Mouse (Mus musculus): ENCODE measurements at regions not wholly inside any gene's neighbourhood (a gene's known extent, or its start where the extent isn't known, plus 50 kb on each side); places are given as distances from the start of the nearest gene placed in this dataset.

- DNase-seq: no peak
These were observed 157.2 kb downstream of the Gm11146 start for GRCm38 (mm10) chr16:77444647-77445046.

DNA sequence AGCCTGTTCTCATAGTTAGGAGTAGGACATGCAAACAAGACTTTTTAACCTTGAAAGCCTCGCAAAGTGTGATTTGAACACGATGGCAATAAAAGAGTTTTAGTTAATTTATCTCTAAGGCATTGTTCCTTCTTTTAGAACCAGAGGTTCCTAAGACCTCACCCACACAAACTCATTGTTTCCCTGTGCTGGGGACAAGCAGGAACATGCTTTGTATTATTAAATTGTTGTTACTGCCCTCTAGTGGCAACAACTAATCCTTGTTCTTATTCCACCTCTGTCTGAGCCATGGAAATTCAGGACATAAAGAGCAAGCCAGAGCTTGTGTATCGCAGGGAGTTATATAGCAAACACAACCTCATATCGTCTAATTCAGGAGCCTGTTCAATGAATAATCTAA, 157.9 kb downstream of the Gm11146 start:
- no peak for DNase-seq

- DNase-seq: no peak
These were observed 158.6 kb downstream of the Gm11146 start for GRCm38 (mm10) chr16:77443318-77443717.

DNA sequence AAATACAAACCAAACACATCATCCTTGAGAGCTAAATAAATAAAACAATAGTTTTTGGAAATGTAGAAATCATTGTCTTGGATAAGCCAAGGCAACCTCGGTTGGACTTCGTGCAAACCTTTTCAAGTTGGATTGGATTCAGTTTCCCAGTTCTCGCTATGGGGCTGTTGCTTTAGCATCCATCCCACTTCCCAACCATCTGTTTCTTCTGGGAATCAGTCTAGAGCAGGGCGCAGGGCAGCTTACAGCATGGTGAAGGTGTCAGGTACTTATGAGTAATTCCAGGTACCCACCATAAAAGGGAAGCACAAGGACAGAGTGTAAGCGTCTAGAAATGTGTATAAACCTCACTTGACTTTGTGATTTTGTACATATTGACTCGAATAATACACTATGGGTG, 159.0 kb downstream of the Gm11146 start:
- DNase-seq: no peak

DNA sequence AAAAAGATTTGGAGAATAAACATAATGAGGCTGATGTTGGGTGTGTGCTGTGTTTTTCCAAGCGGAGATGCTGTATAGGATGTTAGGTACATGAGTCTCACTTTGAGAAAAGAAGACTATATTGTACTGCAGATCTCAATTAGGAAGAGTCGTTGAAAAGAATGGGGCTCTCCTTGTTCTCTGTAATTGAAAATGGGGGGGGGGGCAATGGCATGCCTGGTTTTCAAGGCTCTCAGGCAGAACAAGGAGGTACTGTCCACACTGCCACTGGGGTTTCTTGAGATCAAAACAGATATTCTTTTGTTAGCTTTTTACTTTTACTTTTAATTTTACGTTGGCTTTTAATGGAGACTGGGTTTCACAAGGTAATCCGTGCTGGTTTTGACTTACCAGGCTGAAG, 170.5 kb downstream of the Gm11146 start:
- DNase-seq: no peak

- no peak for DNase-seq
These were observed 179.2 kb downstream of the Gm11146 start for GRCm38 (mm10) chr16:77422385-77423363.

DNA sequence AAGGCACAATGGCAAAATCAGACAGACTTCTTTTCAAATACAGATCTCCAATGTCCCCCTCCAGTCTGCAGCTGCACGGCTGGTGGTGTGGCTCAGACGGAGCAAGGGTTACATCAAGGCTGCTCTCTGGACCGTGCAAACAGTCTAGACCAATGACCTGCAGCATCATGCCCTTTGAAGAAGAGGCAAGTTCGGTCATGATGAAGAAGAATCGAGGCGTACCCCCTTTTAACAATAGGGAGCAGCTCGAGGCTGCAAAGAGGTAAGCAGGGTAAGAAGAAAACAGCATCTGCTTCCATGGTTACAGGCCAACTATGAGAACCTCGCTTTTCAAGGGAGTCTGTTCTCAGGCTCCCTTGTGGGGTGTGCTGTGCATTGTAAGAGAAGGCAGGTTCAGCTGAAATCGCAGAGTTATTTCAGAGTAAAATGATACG, 180.3 kb downstream of the Gm11146 start:
- no peak for DNase-seq

GRCm38 (mm10) chr16:77421001-77421400, 180.9 kb downstream of the Gm11146 start:
- no peak for DNase-seq

- no peak for DNase-seq
These were observed 181.6 kb downstream of the Gm11146 start for GRCm38 (mm10) chr16:77420136-77420860.

DNA sequence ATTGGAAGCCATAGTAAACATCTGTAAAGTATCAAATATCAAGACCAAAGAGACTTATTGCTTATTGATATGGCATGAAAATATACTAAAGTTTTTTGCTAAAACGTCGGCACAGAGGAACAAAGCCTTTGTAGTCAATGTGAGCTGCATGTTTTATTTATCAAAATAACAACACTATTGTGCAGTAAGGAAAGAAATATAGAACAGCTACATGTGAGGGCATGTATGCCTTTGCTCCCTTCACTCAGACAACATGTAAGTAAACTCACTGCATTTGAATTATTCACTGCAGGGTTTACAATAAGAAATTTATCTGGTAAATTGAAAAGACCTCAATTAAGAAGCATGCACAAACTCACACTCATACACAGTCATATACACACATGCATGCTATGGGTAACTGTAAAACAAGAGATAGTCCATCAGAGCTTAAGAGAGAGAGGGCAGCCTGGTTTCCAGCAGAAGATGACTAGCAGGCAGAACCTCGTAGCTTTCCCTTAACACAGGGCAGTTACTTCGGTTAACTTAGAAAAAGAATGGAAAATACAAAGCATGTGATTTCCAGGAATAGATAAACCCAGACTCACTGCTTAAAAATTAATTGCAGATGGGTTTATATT, 182.7 kb downstream of the Gm11146 start:
- no peak for DNase-seq

- DNase-seq: no peak
These were observed 183.4 kb downstream of the Gm11146 start for GRCm38 (mm10) chr16:77418486-77418885.

- DNase-seq: no peak
These were observed 184.1 kb downstream of the Gm11146 start for GRCm38 (mm10) chr16:77417791-77418190.

DNA sequence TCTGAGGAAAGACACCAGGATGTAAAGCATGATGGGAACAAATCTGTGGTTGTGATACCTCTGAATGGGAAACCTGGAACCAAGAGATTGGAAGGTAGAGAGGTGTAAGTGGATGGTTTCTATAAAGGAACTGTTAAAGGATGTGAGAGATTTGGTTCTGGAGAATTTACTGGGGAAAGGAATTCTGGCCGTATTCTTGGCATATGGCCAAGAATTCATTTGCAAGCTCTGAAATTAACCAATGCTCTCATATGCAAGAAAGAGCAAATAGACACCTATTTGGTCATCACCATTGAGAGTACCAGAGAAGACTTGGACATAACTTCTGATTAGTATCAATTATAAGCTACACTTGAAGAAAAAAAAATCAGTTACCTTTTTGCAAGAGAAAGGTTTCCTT, 187.3 kb downstream of the Gm11146 start:
- no peak for DNase-seq

DNA sequence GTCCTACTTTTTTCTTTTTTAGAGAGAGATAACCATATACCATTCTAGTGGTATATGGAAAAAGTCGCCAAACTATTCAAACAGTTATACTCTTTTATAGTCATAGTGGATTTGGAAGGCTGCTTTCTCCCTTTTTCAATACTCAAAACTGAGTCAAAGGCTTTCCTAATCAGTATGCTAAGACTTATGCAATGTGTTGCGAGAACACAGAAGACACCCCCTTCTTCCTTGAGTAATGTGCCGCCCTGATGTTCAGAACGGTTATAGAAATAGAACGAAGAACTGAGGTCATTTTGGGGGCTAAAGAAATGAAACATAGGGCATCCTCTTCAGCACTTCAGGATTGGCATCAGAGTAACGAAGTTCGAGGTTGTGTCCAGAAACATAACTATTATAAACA, 192.7 kb downstream of the Gm11146 start:
- DNase-seq: no peak

- no peak for DNase-seq
These were observed 194.9 kb downstream of the Gm11146 start for GRCm38 (mm10) chr16:77406999-77407398.

DNA sequence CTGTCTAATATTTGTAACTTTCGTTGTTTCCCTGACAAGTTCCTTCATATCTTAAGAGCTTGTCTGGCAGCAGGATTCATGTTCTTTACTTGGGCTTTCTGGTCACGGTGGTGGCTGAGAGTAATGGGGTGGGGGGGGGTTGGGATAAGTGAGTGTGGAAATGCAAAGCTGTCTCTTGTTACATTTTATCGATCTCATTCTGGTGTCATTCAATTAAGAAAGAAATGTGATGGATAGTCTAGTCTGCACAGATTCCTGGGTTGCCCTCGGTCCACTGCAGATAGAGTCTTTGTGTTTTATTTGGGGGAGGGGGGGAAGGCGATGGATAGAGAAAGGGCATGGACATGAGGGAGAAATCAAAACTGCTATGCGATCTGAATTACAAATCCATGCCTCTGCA, 196.0 kb downstream of the Gm11146 start:
- DNase-seq: no peak

- no peak for DNase-seq
These were observed 196.6 kb downstream of the Gm11146 start for GRCm38 (mm10) chr16:77405181-77405818.

- DNase-seq: no peak
These were observed 199.1 kb downstream of the Gm11146 start for GRCm38 (mm10) chr16:77402711-77403280.

DNA sequence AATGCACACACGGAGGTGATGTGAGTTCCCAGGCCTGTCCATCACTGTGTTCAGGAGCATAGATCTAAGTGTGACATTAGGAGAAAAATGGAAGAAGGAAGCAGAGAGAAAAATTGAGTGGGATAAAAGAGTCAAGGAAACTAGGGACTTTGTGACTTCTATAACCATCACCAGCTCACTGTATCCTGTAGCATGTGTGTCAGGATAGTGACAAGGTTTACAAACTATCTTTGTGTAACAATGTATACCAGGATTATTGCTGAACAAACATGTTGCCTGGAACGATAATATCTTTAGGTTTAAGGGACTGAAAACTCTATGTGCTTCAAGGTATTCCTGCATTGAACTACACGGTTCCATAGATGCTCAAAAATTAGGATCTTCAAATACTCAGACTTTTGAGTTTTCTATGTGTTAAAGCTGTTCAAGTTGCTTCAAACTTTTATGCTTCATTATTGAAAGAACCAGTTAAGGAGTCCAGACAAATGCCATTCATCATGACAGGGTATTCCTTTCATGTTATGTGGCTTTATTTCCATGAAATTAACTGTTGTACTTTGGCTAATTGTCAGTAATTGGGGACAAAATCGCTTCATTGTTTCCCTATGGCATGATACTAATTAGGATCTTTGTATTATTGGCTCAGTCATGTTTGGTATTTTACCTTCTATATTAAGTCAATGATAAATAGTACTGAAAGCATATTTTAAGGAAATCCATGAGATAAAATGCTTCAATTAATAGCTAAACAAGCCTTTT, 200.5 kb downstream of the Gm11146 start:
- no peak for DNase-seq

- no peak for DNase-seq
These were observed 201.5 kb downstream of the Gm11146 start for GRCm38 (mm10) chr16:77400276-77400891.

DNA sequence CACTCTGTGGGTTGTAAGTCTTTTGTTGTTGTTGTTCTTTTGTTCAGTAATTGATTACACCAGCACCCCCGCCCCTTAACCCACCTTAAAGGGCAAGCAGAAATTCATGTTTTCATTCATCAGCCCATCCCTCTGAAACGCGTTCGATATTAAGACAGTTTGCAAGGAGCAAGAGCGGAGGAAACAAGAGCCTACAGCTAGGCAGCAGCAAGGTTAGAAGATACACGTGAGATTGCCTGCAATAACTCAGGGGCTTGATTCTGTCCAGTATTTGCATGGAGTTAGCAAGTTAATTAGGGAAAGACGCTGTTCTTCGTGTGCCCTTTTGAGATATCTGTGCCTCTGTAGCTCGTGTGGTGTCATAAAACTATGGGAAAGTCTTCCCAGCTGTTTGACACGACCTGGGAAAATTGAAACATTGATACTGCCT, 202.0 kb downstream of the Gm11146 start:
- no peak for DNase-seq
